Mouse (Mus musculus) G1E-ER4 (cell line): ENCODE data around the gene Hyal5. TPM values are rescaled to one million over a fixed set of nuclear protein-coding genes. Genes with fewer than 3 reads are reported as not detected.

Experiments
- GATA1 ChIP-seq: IDR thresholded peaks from one replicate; pipeline ENCODE4 v1.8.0; 2012; ENCODE audit warnings: low read length, inconsistent platforms
- polyA plus RNA-seq: library from polyadenylated mRNA; stranded (reverse); fragments of >175 nt; gene quantifications from 2 replicates; pipeline ENCODE4 v1.2.3, GENCODE M21; 2012

The Hyal5 gene
- not detected in 2 replicates for polyA plus RNA-seq

- no peak for TF ChIP-seq GATA1
Observed at GRCm38 (mm10) chr6:24857697-24858096, at the start of gene Hyal5. TSS of gene Hyal5 (plus strand) at chr6:24857997.

GRCm38 (mm10) chr6:24822070-24822469 is 35.7 kb upstream of the Hyal5 start:
- no peak for TF ChIP-seq GATA1

GRCm38 (mm10) chr6:24860320-24860719 is 2.5 kb downstream of the Hyal5 start:
- no peak for TF ChIP-seq GATA1

DNA sequence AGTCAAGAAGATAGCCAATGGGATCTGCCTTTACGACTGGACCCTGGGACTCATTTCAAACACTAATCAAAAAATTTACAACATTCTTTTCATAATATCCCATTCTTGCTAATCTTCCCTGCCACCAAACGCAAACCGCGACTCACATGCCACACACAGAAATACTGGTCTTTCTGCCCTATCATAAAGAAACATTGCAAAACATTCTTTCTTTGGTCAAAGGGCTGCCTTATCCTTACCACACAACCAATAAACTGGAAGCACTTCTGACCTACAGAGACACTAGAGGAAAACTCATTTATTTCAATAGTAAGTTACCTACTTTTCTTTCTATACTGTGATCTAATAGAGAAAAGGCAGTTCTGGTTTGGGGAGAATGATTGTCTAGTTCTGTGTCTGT is 5.9 kb downstream of the Hyal5 start:
- TF ChIP-seq GATA1 = no peak

GRCm38 (mm10) chr6:24894146-24894873 is 36.5 kb downstream of the Hyal5 start:
- no peak for TF ChIP-seq GATA1

DNA sequence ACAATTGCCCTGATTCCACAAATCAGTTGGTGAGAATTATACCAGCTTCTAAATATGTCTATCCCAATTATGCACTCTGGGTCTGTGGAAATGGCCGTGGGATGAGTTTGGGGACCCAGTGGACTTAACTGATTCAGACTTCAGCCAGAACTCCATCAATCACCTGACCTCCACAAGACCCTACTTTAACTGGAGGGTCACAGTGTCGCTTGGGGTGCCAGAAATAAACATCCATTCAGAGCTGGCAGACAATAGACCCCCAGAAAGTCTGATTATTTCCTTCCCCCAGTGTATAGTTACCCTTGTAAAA is 37.0 kb downstream of the Hyal5 start:
- TF ChIP-seq GATA1 = no peak

DNA sequence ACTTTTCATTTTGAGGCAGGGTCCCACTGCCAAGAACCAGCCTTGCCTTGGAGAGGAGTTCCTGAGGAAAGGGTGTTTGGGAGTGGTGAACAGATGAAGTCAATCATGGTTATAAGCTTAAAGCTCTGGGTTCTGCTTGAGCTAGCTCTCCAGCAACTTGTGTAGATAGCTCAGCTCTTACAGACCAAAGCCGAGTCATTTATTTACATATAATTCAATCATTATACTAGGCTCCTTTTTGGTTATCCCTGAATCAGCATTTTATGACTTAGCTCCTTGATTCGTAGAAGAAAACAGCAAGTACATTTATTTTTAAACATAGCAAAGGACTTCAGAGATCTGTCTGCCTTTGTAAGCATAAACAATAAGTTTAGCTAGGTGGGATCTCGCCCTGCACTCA is 47.3 kb downstream of the Hyal5 start:
- TF ChIP-seq GATA1 = no peak

GRCm38 (mm10) chr6:24907824-24908223 is 50.0 kb downstream of the Hyal5 start:
- no peak for TF ChIP-seq GATA1

- no peak for TF ChIP-seq GATA1
Observed at GRCm38 (mm10) chr6:24910016-24910727, 52.4 kb downstream of the Hyal5 start.

GRCm38 (mm10) chr6:24910728-24911105 is 52.9 kb downstream of the Hyal5 start:
- no peak for TF ChIP-seq GATA1

GRCm38 (mm10) chr6:24913591-24913990 is 55.8 kb downstream of the Hyal5 start:
- TF ChIP-seq GATA1 = no peak

DNA sequence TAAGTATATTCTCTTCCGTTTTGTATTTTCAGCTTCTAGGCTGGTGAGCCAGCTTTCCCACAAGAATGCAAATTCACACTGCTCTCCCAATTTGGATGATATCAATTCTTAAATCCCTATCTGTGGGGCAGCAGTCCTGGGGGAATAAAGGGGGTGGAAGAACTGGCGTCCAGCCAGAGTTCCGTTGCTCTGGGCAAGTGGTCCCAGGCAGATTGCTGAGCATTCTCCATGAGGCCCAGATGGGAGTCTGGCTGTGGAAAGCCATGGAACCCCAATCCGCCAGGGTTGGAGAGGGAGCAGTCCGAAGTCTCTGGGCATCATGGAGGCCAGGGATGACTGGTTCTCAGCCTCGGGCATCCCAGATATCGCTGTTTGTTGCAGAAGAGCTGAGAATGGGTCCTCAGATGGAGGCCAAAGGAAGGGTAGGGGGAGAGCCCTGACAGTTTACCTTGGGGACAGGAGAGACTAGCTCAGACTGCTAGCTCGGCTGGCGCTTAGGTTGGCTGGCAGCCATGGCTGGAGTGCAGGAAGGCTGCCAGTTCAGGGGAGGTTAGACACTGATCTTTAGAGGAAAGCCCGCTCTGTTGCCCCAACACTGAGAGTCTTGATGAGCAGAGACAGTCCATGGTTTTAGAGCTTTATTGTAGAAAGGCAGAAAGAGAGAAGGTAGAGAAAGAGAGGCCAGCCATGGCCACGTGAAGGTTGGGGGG is 67.4 kb downstream of the Hyal5 start:
- no peak for TF ChIP-seq GATA1

Other genes starting within 250 kb of the Hyal5 start
- gene Wasl, start 193.0 kb upstream of the Hyal5 start, polyA plus RNA-seq = 35.7 and 42.4 TPM in 2 replicates
- not detected in 2 replicates for gene Hyal6, start 124.8 kb upstream of the Hyal5 start, polyA plus RNA-seq
- not detected in 2 replicates for gene Hyal4, start 109.7 kb upstream of the Hyal5 start, polyA plus RNA-seq
- gene Spam1, start 66.8 kb upstream of the Hyal5 start, polyA plus RNA-seq = not detected in 2 replicates
- gene Tmem229a, start 98.3 kb downstream of the Hyal5 start, polyA plus RNA-seq = not detected in 2 replicates